Mouse (Mus musculus): ENCODE measurements around the gene Trim14.

The Trim14 gene

DNA sequence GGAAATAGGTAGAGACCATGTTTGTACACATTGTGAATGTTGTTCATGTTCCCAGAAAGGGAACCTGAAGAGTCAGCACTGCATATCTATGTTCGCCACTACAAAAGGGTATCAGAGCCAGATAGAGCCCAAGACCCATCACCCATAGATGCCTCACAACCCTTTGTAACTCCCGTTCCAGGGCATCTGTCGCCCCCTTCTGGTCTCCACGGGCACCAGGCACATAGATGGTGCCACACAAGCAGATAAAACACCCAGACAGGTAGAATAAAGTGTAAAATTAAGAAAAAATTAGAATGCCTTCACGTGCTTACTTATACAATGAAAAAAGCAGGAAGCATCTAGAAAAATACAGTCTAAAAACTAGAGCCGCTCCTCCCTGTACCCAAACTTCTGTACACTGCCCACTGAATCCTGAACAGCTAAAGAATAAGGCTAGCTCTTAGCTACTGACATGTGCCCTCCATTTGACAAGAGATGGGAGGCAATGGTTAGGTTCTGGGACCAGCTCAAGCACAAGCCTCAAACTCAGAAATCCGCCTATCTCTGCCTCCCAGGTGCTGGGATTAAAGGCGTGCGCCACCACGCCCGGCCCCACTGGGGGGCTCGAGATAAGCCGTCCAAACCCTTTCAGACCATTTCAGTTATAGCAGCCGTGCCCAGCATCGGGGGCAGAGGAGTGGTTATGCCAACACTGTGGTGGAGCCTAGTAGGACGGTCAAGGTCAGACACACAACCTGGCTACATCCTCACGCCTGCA is 9.0 kb downstream of the Trim14 start:
- no peak for DNase-seq

DNA sequence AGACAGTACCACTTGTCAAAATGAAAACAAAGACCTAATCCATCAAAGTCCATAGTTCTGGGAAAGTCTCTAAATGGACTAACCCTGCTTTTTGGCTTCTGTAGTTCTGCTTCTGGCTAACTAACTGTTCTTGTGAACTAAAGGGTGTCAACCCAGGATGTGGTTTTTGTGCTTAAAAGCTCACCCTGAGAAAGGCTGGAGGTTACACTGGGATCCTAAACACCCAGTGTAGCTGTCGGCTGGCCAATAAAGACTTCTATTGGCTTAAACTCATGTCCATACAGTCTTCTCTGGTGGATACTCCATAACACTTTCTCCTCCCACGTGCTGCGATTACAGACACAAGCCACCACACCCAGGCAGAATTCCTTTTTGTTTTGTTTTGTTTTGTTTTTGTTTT is 9.7 kb downstream of the Trim14 start:
- DNase-seq: no peak

DNA sequence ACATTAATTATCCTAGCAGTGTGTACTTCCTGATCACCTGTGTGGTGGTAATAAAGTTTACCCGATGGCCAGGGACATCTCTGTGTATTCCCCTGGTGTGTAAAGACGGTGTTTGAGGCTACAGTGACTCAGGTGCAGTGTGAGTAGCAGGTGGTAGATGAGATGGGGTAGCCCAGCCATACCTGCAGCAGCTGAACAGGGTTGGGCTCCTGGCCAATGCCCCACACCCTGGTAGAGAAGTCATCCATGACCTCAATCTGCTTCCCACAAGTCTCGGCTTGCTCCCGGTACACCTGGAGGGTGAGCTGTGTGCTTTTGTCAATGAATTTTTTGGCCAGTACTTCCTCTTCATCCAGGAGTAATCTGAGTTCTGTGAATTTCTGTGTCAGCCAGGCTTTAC is 12.6 kb downstream of the Trim14 start:
- DNase-seq: no peak

DNA sequence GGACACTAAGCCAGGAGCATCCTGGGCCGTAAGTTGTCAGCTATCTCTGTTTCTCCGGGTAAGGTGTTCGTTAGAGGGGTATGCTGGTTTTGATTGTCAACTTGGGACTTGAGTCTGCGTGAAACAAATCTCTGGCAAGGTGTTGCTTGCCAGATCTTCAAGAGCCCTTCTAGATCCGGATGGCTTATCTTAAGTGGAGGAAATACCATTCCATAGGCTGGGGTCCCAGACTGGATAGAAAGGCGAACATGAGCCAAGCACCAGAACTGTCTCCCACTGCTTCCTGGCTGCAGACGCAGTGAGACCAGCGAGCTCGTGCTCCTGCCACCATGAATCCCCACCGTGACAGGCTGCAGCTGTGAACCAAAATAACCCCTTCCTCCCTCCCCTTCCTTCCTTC is 14.5 kb downstream of the Trim14 start:
- no peak for DNase-seq

DNA sequence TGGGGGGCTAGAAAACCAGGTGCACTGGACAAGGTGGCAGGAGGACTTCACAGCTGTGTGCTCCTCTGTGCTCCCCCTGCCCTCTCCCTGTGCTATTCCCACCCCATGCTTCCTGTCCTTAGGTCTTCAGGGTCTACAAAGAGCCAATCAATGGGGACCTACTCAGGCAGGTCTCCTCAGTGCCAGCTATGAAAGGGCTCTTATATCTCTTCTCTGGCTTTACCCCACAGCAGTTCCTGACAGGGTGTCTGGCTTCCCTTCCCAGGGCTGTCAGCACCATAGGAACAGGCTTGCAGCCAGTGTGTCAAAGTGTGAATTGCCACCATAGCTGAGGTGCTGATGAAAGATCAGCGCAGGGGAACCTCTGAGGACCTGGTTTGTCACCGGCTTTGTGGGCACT is 15.4 kb downstream of the Trim14 start:
- no peak for DNase-seq

DNA sequence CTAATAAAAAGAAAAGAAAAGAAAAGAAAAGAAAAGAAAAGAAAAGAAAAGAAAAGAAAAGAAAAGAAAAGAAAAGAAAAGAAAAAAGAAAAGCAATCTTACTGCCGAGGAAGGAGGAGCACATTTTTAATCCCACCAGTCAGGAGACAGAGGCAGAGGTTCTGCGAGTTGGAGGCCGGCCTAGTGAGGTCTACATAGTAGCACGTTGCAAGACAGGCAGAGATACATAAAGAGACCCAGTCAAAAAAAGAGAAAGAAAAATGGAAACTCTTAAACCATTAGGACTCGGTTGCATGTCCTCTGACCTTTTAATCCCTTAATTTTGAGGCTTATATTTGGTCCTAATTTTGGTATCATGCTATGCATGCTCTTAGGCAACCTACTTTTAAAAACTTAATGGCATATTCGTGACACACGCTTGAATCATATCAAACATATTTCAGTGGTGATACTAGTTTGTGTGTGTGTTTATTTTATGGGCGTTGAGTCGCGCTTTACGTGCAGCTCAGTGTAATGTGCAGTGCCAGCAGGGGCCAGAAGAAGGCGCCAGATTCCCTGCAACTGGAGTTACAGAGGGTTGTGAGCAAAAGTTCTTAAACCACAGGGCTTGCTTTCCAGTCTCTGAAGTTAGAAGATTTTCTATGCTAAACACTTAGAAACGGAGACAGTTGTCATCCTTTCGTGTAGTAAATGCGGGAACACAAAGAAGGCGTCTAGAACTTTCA is 28.0 kb downstream of the Trim14 start:
- peak; percentile 84 for DNase-seq

DNA sequence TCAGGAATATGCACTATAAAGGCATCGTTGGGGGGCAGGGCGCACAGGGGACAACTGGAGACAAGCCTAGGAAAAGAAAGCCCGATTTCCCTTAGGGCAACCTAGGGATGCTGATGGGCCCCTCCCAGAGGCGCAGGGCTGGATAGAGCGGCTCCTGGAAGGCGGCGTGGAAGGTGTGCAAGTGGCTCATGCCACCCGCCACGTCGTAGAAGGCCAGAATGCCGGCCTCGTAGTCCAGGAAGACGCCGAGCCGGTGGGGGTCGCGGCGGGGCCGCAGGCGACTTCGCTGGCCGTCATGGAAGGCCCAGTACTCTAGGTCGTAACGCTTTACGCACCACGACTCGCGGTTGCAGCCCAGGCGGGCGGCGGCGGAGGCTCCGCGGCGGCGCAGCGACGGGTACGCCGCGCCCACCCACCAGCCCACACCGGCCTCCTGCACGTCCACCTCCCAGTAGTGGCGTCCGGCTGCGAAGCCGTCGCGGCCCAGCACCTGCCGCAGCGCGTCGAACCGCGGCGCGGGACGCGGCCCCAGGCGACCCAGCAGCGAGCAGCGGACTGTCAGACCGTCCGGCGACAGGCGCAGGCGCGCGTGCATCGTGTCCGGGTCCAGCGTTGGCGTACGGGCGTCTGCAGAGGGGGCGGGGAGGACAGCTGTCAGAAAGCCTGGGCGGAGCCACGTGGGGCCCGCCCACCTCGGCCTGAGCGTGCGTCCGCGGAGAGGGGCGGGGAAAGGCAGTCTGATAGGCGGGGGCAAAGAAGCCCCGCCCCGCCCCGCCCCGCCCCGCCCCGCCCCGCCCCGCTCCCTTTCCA is 28.9 kb downstream of the Trim14 start:
- peak; percentile 91 for DNase-seq

DNA sequence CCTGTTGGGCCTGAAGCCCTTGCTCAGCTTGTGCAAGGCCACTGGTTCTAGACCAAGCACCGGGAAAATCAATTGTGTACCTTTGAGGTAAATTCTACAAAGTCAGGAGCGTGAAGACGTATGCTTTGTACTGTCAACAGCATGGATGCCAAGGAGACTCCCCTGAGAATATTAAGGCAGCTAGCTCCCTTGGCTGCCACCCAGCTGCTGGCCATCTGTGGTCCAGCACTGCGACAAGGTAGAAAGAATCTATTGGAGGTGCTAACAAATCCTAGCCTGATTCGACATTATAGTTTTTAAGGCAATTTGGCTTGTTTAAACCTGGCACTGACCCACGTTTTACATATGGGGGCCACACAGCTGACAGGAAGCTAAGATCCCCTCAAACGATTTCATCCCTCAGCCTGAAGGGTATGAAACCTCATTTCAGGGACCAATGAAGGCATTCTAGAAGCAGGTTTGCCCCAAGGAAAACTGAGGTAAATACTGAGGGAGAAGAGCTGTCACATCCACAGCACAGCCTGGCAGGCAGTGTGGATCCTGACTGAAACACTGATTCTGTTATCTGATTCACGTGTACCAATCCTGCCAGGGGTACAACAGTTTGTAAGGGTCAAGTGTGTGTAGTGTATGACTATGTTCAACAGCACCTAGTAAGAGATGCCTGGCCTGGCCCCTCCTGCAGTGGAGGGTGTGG is 30.4 kb downstream of the Trim14 start:
- DNase-seq: peak; percentile 50

DNA sequence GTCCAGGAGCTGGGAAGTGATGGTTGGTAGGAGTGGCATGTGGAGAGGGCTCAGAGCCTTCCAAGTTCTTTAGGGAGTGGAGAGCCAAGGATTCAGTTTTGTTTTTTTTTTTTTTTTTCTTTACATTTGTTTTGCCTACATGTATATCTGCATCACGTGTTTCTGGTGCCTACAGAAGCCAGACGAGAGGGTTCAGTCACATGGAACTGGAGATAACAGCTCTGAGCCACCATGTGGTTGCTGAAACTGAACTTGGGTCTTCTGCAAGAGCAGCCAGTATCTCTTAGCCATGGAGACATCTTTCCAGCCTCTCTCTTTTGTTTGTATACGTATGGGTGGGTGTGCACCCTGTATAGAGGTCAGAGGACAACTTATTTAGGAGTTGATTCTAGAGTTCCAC is 32.1 kb downstream of the Trim14 start:
- peak; percentile 6 for DNase-seq

DNA sequence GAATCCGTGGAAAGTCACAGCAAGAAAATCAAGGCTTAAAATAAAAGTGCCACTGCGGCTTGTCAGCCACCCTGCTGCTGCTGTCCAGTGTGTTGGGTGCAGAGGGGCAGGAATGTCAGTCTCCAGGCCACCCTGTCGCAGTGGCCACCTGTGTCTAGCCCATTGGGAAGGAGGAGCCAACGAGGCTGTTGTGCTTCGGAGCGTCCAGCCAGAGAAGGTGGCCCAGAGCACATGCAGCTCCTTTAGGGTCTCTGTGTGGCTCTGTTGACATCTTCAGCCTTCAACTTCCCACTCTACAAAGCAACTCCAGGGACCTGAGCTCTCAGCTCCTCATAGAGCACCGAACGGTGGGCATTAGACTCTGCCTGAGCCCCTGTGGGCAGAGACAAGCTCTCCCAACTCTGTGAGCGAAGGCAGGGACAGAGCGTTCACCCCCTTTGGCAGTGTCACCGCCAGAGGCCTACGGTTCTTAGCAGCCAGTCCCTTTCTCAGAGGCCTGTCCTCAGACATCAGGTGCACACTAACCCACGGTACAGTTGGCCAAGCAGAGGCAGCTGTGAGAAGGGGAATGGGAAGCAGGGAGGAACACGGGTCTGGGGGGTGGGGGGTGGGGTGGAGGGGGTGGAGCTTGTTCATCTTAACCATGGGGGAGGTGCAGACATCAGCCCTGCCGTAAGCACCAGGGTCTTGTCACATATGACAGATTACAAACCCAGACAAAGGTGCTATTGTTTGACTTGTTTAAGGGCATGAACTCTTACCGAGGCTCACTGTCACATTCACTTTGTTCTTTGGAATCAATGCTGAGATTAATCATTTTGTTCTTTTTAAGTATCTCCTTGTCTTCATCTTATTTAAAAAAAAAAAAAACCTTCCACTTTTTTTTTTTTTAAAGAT is 33.1 kb downstream of the Trim14 start:
- peak; percentile 4 for DNase-seq

DNA sequence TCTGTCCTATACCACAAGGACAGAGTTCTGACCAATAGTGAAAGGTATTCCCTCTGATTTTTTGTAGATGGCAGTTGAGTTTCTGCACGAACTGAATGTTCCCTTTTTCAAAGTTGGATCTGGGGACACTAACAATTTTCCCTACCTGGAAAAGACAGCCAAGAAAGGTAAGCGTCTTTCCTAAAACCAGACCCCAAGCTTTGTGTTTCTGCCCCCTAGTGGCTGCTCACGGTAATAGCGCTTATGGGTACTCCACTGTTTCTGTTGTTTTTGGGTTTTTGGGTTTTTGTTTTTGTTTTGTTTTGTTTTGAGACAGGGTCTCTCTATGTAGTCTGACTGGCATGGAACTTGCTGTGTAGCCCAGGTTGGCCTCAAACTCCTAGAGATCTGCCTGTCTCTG is 37.0 kb downstream of the Trim14 start:
- peak; percentile 64 for DNase-seq

DNA sequence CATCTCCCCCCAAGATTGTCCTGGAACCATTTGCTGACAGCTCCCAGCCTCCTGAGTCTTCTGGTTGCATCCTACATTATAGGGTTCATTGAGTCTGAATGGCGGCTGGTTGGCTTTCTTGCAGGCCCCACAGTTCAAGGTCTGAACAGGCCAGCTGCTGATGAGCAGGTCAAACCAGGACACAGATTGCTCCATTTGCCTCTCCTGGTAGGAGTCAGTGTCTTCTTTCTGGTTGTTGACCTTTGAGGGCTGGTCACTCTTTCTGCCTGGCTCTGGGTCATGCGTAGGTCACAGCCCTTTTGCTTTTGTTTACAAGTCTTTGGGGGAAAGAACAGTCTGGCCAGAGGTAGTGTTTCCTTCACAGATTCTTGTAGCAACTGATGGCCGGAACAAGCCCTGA is 37.4 kb downstream of the Trim14 start:
- no peak for DNase-seq

DNA sequence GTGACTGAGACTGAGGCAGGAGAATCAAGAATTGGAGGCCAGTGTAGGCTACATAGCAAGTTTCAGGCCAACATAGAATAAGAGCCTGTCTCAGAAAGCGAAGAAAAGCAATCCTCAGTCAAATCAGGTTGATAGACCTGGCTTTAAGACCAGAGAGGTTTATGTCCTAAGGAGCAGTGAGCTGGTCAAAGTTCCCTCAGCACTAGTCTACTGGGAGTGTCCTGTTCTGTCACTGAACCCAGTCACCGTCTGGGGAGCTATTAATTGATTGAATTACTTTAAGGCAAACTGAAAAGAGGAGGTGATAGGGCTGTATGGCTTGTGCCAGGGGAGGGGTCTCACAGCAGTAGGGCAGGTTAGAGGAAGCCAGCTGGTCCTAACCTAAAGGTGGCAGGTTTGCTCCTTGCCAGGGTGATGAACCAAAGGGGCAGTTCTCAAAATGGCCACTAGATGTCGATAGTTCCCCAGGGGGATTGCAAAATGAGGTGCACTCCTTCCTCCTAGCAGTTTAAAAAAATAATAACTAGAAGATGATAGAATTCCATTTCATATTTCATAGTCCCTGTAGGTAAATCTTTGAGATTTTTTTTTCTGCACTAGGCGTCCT is 38.6 kb downstream of the Trim14 start:
- DNase-seq: peak; percentile 80

DNA sequence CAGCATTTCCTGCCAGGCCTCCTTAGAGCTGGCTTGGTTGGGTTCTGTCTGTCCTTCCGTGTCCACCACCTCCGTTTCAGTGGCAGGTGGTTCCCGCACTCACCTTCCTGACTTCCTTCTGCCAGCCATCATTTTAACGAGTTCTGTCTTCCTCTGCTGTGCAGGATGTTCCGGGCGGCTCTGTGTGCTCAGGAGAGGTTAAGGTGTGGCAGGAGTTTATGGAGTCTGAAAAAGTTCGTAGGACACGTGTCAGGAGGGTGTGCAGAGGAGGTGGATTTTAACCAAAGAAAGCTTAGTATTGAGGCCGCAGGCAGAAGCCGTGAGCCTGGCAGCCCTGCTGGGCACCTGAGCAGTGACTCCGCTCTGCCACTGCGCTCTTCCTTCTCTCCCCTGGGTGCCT is 40.4 kb downstream of the Trim14 start:
- DNase-seq: no peak

DNA sequence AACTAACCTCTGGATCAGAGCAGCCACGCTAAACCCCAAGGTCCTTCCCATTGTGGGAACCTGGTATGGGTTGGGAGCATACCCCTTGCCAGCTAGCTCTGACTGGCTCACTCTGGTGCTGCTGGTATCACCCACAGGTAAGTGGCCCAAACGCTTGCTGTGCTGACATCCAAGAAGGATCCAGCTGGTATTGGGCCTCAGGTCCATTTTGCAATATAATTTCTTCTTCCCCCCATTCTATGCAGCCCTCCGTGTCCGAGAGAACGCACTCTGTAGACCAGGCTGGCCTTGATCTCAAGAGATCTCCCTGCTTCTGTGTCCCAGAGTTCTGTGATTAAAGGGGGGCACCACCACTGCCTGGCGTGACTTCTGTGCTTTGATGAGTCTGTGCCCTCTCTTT is 42.9 kb downstream of the Trim14 start:
- no peak for DNase-seq

DNA sequence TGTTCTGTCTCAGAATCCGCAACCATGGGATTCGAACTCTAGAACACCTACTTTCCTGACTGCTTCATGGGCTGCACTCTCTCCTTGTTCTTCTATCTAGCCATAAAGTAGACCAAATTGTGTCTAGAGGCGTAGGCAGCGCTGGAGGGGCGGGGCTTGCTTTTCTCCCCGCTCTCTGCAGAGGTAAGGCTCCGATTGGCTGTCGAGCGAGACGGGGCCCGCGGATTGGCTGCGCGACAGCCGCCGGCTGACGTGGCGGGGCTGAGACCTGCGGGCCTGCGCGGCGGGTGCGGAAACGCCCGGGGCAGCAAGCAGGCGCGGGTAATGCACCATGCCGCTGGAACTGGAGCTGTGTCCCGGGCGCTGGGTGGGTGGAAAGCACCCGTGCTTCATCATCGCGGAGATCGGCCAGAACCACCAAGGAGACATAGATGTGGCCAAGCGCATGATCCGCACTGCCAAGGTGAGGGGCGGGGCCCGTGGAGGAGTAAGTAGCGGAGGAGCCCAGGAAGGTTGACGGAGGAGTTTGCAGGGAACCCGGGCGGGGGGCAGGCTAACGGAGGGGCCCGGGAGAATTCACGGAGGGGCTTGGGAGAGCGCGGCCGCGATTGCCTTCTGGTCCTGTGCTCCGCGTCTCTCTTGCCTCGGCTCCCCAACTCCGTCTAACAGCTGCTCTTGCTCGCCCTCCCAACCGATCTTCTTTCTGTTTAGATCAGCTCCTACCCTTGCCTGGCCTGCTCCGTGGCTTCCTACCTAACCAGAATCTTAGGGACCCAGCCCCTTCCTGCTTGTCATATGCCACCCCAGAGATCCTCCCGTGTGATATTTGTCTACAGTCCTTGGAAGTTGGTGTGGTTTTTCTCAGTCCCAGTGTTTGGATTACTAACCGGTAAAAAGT is 46.7 kb downstream of the Trim14 start, which contains the start of gene Nans:
Gene Nans (plus strand): TSS at position 221 of the 898 bp plus-strand sequence.
- DNase-seq: peak; percentile 93

DNA sequence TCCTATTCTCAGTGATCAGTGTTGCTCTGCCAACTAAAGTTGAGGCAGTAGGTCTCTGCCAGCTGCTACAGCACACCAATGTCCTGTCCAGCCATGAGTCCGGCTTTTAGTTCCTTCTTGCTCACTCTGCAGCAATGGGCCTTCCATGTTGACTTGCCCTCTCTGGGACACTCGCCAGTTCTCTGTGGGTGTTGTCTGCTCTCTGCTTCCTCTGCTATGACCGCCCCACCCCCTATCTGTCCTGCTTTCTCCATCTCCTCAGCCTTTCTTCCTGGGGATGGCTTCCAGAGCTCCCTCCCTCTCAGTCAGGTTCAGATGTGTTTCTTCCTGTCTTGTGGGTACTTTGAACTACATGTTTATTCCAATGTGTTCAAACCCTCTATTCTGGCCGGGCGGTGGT is 48.6 kb downstream of the Trim14 start:
- DNase-seq: peak; percentile 52

DNA sequence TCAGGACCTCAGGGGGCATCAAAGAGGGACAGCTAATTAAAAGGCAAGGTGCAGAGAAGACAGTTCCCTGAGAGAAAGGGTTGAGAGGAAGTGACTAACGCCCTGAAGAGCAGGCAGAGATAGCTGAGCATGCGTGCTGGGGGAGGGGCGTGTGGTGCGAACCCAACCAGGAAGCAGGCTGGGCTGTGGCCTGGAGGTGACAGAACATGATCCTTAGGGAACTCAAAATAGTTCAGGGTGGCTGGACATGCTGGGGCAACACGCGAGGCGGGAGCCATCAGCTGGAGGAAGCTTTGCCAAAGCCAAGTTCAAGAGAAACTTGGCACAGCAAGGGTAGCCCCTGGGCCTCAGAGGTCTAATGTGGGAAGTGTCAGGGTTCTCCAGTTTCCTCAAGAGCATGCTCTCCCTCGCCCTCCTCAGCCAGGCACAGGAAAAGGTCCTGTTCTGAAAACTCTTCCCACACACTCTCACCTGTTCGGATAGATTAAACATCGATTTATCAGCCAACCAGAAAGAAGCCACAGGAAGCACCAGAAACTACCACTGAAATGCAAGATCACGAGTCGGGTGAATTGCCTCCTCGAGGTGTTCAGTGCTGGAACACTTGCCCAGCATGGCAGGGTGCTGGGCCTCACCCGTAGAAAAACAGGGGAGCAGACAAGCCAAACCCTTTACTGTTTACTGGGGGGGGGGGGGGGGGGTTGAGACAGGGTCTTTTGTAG is 50.1 kb downstream of the Trim14 start:
- no peak for DNase-seq

DNA sequence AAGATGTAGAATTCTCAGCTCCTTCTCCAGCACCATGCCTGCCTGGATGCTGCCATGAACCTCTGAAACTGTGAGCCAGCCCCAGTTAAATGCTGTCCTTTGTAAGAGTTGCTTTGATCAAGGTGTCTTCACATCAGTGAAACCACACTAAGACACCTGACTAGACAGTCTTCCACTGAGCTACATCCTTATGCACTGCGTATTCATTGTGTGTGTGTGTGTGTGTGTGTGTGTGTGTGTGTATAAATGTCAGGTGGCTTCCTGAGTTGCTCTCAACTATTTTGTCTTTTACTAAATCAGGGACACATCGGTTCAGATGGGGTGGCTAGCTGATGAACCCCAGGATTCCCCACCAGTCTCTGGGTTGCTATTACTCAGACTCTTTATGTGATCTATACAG is 56.9 kb downstream of the Trim14 start:
- DNase-seq: no peak

DNA sequence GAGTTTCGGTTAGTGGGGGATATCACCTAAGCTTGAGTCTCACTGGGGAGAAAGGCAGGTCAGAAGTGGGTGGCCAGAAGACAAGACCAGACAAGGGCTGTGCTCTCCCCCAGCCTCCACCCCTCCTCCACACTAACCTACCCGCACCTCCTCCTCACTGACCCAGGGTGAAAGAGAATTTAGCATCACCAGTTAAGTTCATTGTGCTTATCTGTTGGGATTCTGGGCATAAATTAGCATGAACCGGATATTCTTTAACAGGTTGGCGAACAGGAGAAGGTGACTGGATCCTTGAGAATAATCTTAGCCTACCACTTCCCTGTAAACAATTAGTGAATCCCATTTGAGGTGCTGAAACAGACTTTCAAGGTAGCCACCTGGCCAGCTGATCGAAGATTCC is 60.8 kb downstream of the Trim14 start:
- DNase-seq: no peak
